Mouse (Mus musculus): ENCODE data around the gene Sppl2c. TPM values are rescaled to one million over a fixed set of nuclear protein-coding genes. Genes with fewer than 3 reads are reported as not detected.
A peak's percentile ranks its signal among the peaks of the same experiment; 100 is the strongest.

The Sppl2c gene
- not detected in 2 replicates for polyA plus RNA-seq (2014; fragmentation: Nextera tagmentation; extraction: Ambion mirVana)

- H3K9ac ChIP-seq (ENCODE audit: low read depth, low read length): no peak within 1 kb of the TSS
- no peaks in the 10 kb centered on the region for H3K36me3 ChIP-seq (ENCODE audit: control insufficient read depth, insufficient read depth, low read length)
- ATAC-seq (ENCODE audit: low FRiP score, low TSS enrichment): no peak
- no peaks in the 10 kb centered on the region for H3K4me1 ChIP-seq (ENCODE audit: control insufficient read depth, insufficient read depth, low read length)
- no peaks in the 10 kb centered on the region for H3K9me3 ChIP-seq (ENCODE audit: control insufficient read depth, low read length)
- no peak within 1 kb of the TSS for H3K4me2 ChIP-seq (replicated peaks; ENCODE audit: low read depth, low read length)
- no peak within 1 kb of the TSS for H3K4me3 ChIP-seq (ENCODE audit: low read length)
- no peak within 1 kb of the TSS for H3K27ac ChIP-seq (ENCODE audit: low read depth, low read length)
- WGBS: 65% methylated on average over 13 of the region's 13 CpGs
- no peaks in the 10 kb centered on the region for H3K27me3 ChIP-seq (ENCODE audit: control insufficient read depth, insufficient read depth, low read length)
Measured at GRCm38 (mm10) chr11:104186135-104186836, at the start of gene Sppl2c. Sppl2c (plus strand) TSS chr11:104186327.

GRCm38 (mm10) chr11:104138976-104139375 lies 47.2 kb upstream of the Sppl2c start:
- H3K9ac ChIP-seq (ENCODE audit: low read depth, low read length): no peak overlapping the region
- peaks cover 27% of the 10 kb centered on the region for H3K27me3 ChIP-seq (ENCODE audit: control insufficient read depth, insufficient read depth, low read length)
- no peak overlapping the region for H3K4me3 ChIP-seq (ENCODE audit: low read length)
- H3K4me2 ChIP-seq (replicated peaks; ENCODE audit: low read depth, low read length): no peak overlapping the region
- H3K4me1 ChIP-seq (ENCODE audit: control insufficient read depth, insufficient read depth, low read length): no peaks in the 10 kb centered on the region
- WGBS: 73% methylated on average over 3 of the region's 3 CpGs
- ATAC-seq (ENCODE audit: low FRiP score, low TSS enrichment): no peak
- H3K36me3 ChIP-seq (ENCODE audit: control insufficient read depth, insufficient read depth, low read length): no peaks in the 10 kb centered on the region
- H3K27ac ChIP-seq (ENCODE audit: low read depth, low read length): no peak overlapping the region
- no peaks in the 10 kb centered on the region for H3K9me3 ChIP-seq (ENCODE audit: control insufficient read depth, low read length)

GRCm38 (mm10) chr11:104144930-104145329 lies 41.2 kb upstream of the Sppl2c start:
- Histone ChIP-seq H3K4me3 (ENCODE audit: low read length) (no peak overlapping the region), H3K4me1 (ENCODE audit: control insufficient read depth, insufficient read depth, low read length) (no peaks in the 10 kb centered on the region), H3K36me3 (ENCODE audit: control insufficient read depth, insufficient read depth, low read length) (no peaks in the 10 kb centered on the region), H3K27me3 (ENCODE audit: control insufficient read depth, insufficient read depth, low read length) (no peaks in the 10 kb centered on the region; the same call in 1 of the 2 replicates), H3K27ac (ENCODE audit: low read depth, low read length) (no peak overlapping the region), H3K9me3 (ENCODE audit: control insufficient read depth, low read length) (no peaks in the 10 kb centered on the region), H3K9ac (ENCODE audit: low read depth, low read length) (no peak overlapping the region), H3K4me2 (replicated peaks; ENCODE audit: low read depth, low read length) (no peak overlapping the region)
- 92% methylated on average over 1 of the region's 1 CpGs for WGBS
- no peak for ATAC-seq (ENCODE audit: low FRiP score, low TSS enrichment)

GRCm38 (mm10) chr11:104148787-104149186 lies 37.3 kb upstream of the Sppl2c start:
- no peaks in the 10 kb centered on the region for H3K4me1 ChIP-seq (ENCODE audit: control insufficient read depth, insufficient read depth, low read length)
- H3K4me2 ChIP-seq (replicated peaks; ENCODE audit: low read depth, low read length): no peak overlapping the region
- H3K27me3 ChIP-seq (ENCODE audit: control insufficient read depth, insufficient read depth, low read length): no peaks in the 10 kb centered on the region
- no peak for ATAC-seq (ENCODE audit: low FRiP score, low TSS enrichment)
- H3K9ac ChIP-seq (ENCODE audit: low read depth, low read length): no peak overlapping the region
- 77% methylated on average over 7 of the region's 7 CpGs for WGBS
- no peak overlapping the region for H3K4me3 ChIP-seq (ENCODE audit: low read length)
- H3K36me3 ChIP-seq (ENCODE audit: control insufficient read depth, insufficient read depth, low read length): no peaks in the 10 kb centered on the region
- H3K9me3 ChIP-seq (ENCODE audit: control insufficient read depth, low read length): no peaks in the 10 kb centered on the region
- no peak overlapping the region for H3K27ac ChIP-seq (ENCODE audit: low read depth, low read length)

GRCm38 (mm10) chr11:104150911-104151310 lies 35.2 kb upstream of the Sppl2c start:
- Histone ChIP-seq H3K9ac (ENCODE audit: low read depth, low read length) (no peak overlapping the region), H3K4me3 (ENCODE audit: low read length) (no peak overlapping the region), H3K27ac (ENCODE audit: low read depth, low read length) (no peak overlapping the region), H3K4me2 (replicated peaks; ENCODE audit: low read depth, low read length) (no peak overlapping the region), H3K36me3 (ENCODE audit: control insufficient read depth, insufficient read depth, low read length) (no peaks in the 10 kb centered on the region), H3K4me1 (ENCODE audit: control insufficient read depth, insufficient read depth, low read length) (no peaks in the 10 kb centered on the region), H3K27me3 (ENCODE audit: control insufficient read depth, insufficient read depth, low read length) (no peaks in the 10 kb centered on the region), H3K9me3 (ENCODE audit: control insufficient read depth, low read length) (no peaks in the 10 kb centered on the region)
- no peak for ATAC-seq (ENCODE audit: low FRiP score, low TSS enrichment)
- 68% methylated on average over 5 of the region's 5 CpGs for WGBS

- H3K27ac ChIP-seq (ENCODE audit: low read depth, low read length): no peak overlapping the region
- H3K4me3 ChIP-seq (ENCODE audit: low read length): no peak overlapping the region
- H3K9me3 ChIP-seq (ENCODE audit: control insufficient read depth, low read length): no peaks in the 10 kb centered on the region
- no peak overlapping the region for H3K9ac ChIP-seq (ENCODE audit: low read depth, low read length)
- H3K36me3 ChIP-seq (ENCODE audit: control insufficient read depth, insufficient read depth, low read length): no peaks in the 10 kb centered on the region
- peaks cover 15% of the 10 kb centered on the region for H3K27me3 ChIP-seq (ENCODE audit: control insufficient read depth, insufficient read depth, low read length)
- no peaks in the 10 kb centered on the region for H3K4me1 ChIP-seq (ENCODE audit: control insufficient read depth, insufficient read depth, low read length)
- ATAC-seq (ENCODE audit: low FRiP score, low TSS enrichment): no peak
- WGBS: 52% methylated on average over 4 of the region's 4 CpGs
- H3K4me2 ChIP-seq (replicated peaks; ENCODE audit: low read depth, low read length): no peak overlapping the region
Measured at GRCm38 (mm10) chr11:104154332-104154731, 31.8 kb upstream of the Sppl2c start.

GRCm38 (mm10) chr11:104154820-104155635 lies 31.1 kb upstream of the Sppl2c start:
- peaks cover 15% of the 10 kb centered on the region for H3K27me3 ChIP-seq (ENCODE audit: control insufficient read depth, insufficient read depth, low read length)
- WGBS: 13% methylated on average over 9 of the region's 9 CpGs
- no peaks in the 10 kb centered on the region for H3K4me1 ChIP-seq (ENCODE audit: control insufficient read depth, insufficient read depth, low read length)
- no peak overlapping the region for H3K9ac ChIP-seq (ENCODE audit: low read depth, low read length)
- H3K36me3 ChIP-seq (ENCODE audit: control insufficient read depth, insufficient read depth, low read length): no peaks in the 10 kb centered on the region
- no peak overlapping the region for H3K27ac ChIP-seq (ENCODE audit: low read depth, low read length)
- no peak overlapping the region for H3K4me3 ChIP-seq (ENCODE audit: low read length)
- no peak overlapping the region for H3K4me2 ChIP-seq (replicated peaks; ENCODE audit: low read depth, low read length)
- ATAC-seq (ENCODE audit: low FRiP score, low TSS enrichment): peak; percentile 80
- H3K9me3 ChIP-seq (ENCODE audit: control insufficient read depth, low read length): no peaks in the 10 kb centered on the region

- H3K4me3 ChIP-seq (ENCODE audit: low read length): no peak overlapping the region
- no peaks in the 10 kb centered on the region for H3K9me3 ChIP-seq (ENCODE audit: control insufficient read depth, low read length)
- no peak for ATAC-seq (ENCODE audit: low FRiP score, low TSS enrichment)
- no peak overlapping the region for H3K27ac ChIP-seq (ENCODE audit: low read depth, low read length)
- no peaks in the 10 kb centered on the region for H3K36me3 ChIP-seq (ENCODE audit: control insufficient read depth, insufficient read depth, low read length)
- H3K4me1 ChIP-seq (ENCODE audit: control insufficient read depth, insufficient read depth, low read length): no peaks in the 10 kb centered on the region
- H3K9ac ChIP-seq (ENCODE audit: low read depth, low read length): no peak overlapping the region
- peaks cover 15% of the 10 kb centered on the region for H3K27me3 ChIP-seq (ENCODE audit: control insufficient read depth, insufficient read depth, low read length)
- H3K4me2 ChIP-seq (replicated peaks; ENCODE audit: low read depth, low read length): no peak overlapping the region
Measured at GRCm38 (mm10) chr11:104155899-104156298, 30.2 kb upstream of the Sppl2c start.

GRCm38 (mm10) chr11:104156391-104156790 lies 29.7 kb upstream of the Sppl2c start:
- Histone ChIP-seq H3K36me3 (ENCODE audit: control insufficient read depth, insufficient read depth, low read length) (no peaks in the 10 kb centered on the region), H3K27me3 (ENCODE audit: control insufficient read depth, insufficient read depth, low read length) (peaks cover 15% of the 10 kb centered on the region), H3K4me3 (ENCODE audit: low read length) (no peak overlapping the region), H3K9me3 (ENCODE audit: control insufficient read depth, low read length) (no peaks in the 10 kb centered on the region), H3K9ac (ENCODE audit: low read depth, low read length) (no peak overlapping the region), H3K4me1 (ENCODE audit: control insufficient read depth, insufficient read depth, low read length) (no peaks in the 10 kb centered on the region), H3K4me2 (replicated peaks; ENCODE audit: low read depth, low read length) (no peak overlapping the region), H3K27ac (ENCODE audit: low read depth, low read length) (no peak overlapping the region)
- ATAC-seq (ENCODE audit: low FRiP score, low TSS enrichment): no peak
- WGBS: 71% methylated on average over 3 of the region's 3 CpGs

All from kidney, embryonic 14.5 days (tissue).